Mouse (Mus musculus): ENCODE results near the gene Tnxb. TPM values are rescaled to one million over a fixed set of nuclear protein-coding genes. Genes with fewer than 3 reads are reported as not detected.
A peak's percentile ranks its signal among the peaks of the same experiment; 100 is the strongest.

The Tnxb gene
- total RNA-seq, 2 experiments from 2014 or later: 1.2 to 1.6 TPM

- DNase-seq (ENCODE audit: low spot score in 2 of 2): peak; percentile 52 to 57
- intact Hi-C loops (cut with DNase I): loop anchor here (2.0 kb wide), 1 partner anchor 57 kb away; no protein-coding TSS in a partner anchor
Observed at GRCm38 (mm10) chr17:34655581-34655991, 14.7 kb upstream of the Tnxb start.

- intact Hi-C loops (cut with DNase I): no loop called here
- no peak for DNase-seq (ENCODE audit: low spot score in 2 of 2)
Observed at GRCm38 (mm10) chr17:34656666-34657065, 13.7 kb upstream of the Tnxb start.

GRCm38 (mm10) chr17:34657271-34657670 lies 13.1 kb upstream of the Tnxb start:
- intact Hi-C loops (cut with DNase I): no loop called here

GRCm38 (mm10) chr17:34658145-34658544 lies 12.2 kb upstream of the Tnxb start:
- intact Hi-C loops (cut with DNase I): no loop called here
- no peak for DNase-seq (ENCODE audit: low spot score in 2 of 2)

More at GRCm38 (mm10) chr17:34657271-34657670, 13.1 kb upstream of the Tnxb start:
- DNase-seq (ENCODE audit: low spot score in 2 of 2): no peak

GRCm38 (mm10) chr17:34658591-34658990 lies 11.7 kb upstream of the Tnxb start:
- DNase-seq (ENCODE audit: low spot score in 2 of 2): no peak
- intact Hi-C loops (cut with DNase I): no loop called here

- no peak for DNase-seq (ENCODE audit: low spot score in 2 of 2)
- intact Hi-C loops (cut with DNase I): no loop called here
Observed at GRCm38 (mm10) chr17:34659181-34659896, 11.0 kb upstream of the Tnxb start.

- intact Hi-C loops (cut with DNase I): no loop called here
- no peak for DNase-seq (ENCODE audit: low spot score in 2 of 2)
Observed at GRCm38 (mm10) chr17:34659897-34660214, 10.5 kb upstream of the Tnxb start.

- DNase-seq (ENCODE audit: low spot score in 2 of 2): no peak
- intact Hi-C loops (cut with DNase I): no loop called here
Observed at GRCm38 (mm10) chr17:34660259-34660820, 10.0 kb upstream of the Tnxb start.

- intact Hi-C loops (cut with DNase I): no loop called here
- DNase-seq (ENCODE audit: low spot score in 2 of 2): no peak
Observed at GRCm38 (mm10) chr17:34661121-34661591, 9.2 kb upstream of the Tnxb start.

GRCm38 (mm10) chr17:34662468-34662867 lies 7.9 kb upstream of the Tnxb start:
- intact Hi-C loops (cut with DNase I): no loop called here
- no peak for DNase-seq (ENCODE audit: low spot score in 2 of 2)

- no peak for DNase-seq (ENCODE audit: low spot score in 2 of 2)
- intact Hi-C loops (cut with DNase I): no loop called here
Observed at GRCm38 (mm10) chr17:34662978-34663377, 7.4 kb upstream of the Tnxb start.

GRCm38 (mm10) chr17:34663558-34663957 lies 6.8 kb upstream of the Tnxb start:
- intact Hi-C loops (cut with DNase I): no loop called here
- DNase-seq (ENCODE audit: low spot score in 2 of 2): no peak

GRCm38 (mm10) chr17:34664472-34664871 lies 5.9 kb upstream of the Tnxb start:
- no peak for DNase-seq (ENCODE audit: low spot score in 2 of 2)

GRCm38 (mm10) chr17:34671151-34672066 lies 1.1 kb downstream of the Tnxb start:
- intact Hi-C loops (cut with DNase I): no loop called here
- DNase-seq (ENCODE audit: low spot score in 2 of 2): no peak

More at GRCm38 (mm10) chr17:34664472-34664871, 5.9 kb upstream of the Tnxb start:
- intact Hi-C loops (cut with DNase I): no loop called here

- intact Hi-C loops (cut with DNase I): no loop called here
- no peak for DNase-seq (ENCODE audit: low spot score in 2 of 2)
Observed at GRCm38 (mm10) chr17:34672246-34672792, 2.0 kb downstream of the Tnxb start.

GRCm38 (mm10) chr17:34673139-34673538 lies 2.8 kb downstream of the Tnxb start:
- no peak for DNase-seq (ENCODE audit: low spot score in 2 of 2)
- intact Hi-C loops (cut with DNase I): no loop called here

GRCm38 (mm10) chr17:34674524-34675204 lies 4.3 kb downstream of the Tnxb start:
- intact Hi-C loops (cut with DNase I): no loop called here

GRCm38 (mm10) chr17:34675205-34676092 lies 5.1 kb downstream of the Tnxb start:
- intact Hi-C loops (cut with DNase I): no loop called here
- DNase-seq (ENCODE audit: low spot score in 2 of 2): no peak

More at GRCm38 (mm10) chr17:34674524-34675204, 4.3 kb downstream of the Tnxb start:
- DNase-seq (ENCODE audit: low spot score in 2 of 2): no peak

- intact Hi-C loops (cut with DNase I): no loop called here
- DNase-seq (ENCODE audit: low spot score in 2 of 2): no peak
Observed at GRCm38 (mm10) chr17:34676093-34676460, 5.7 kb downstream of the Tnxb start.
